Mouse (Mus musculus) retina, embryonic 14.5 days (tissue): ENCODE data around the gene Lzts2.
A peak's percentile ranks its signal among the peaks of the same experiment; 100 is the strongest.

Experiments
- DNase-seq: peaks from one replicate; pipeline ENCODE4 v3.0.0-alpha.2; 2015; ENCODE audit warnings: low spot score

Gene Lzts2

GRCm38 (mm10) chr19:45014335-45014971 lies at the start of gene Lzts2:
Gene Lzts2 (plus strand): TSS chr19:45014414.
- no peak for DNase-seq

GRCm38 (mm10) chr19:44965978-44966377 lies 48.2 kb upstream of the Lzts2 start:
- no peak for DNase-seq

- DNase-seq: no peak
Observed at GRCm38 (mm10) chr19:44968329-44968728, 45.9 kb upstream of the Lzts2 start.

GRCm38 (mm10) chr19:44976636-44977035 lies 37.6 kb upstream of the Lzts2 start:
- no peak for DNase-seq

- no peak for DNase-seq
Observed at GRCm38 (mm10) chr19:44977148-44977547, 37.1 kb upstream of the Lzts2 start.

GRCm38 (mm10) chr19:44980787-44981186 lies 33.4 kb upstream of the Lzts2 start:
- DNase-seq: no peak

GRCm38 (mm10) chr19:44982477-44983115 lies 31.6 kb upstream of the Lzts2 start:
- DNase-seq: no peak

GRCm38 (mm10) chr19:44983366-44983765 lies 30.8 kb upstream of the Lzts2 start:
- DNase-seq: no peak

- no peak for DNase-seq
Observed at GRCm38 (mm10) chr19:44984420-44984819, 29.8 kb upstream of the Lzts2 start.

GRCm38 (mm10) chr19:44985159-44985988 lies 28.8 kb upstream of the Lzts2 start:
- no peak for DNase-seq

GRCm38 (mm10) chr19:44987004-44987403 lies 27.2 kb upstream of the Lzts2 start:
- DNase-seq: no peak

- DNase-seq: no peak
Observed at GRCm38 (mm10) chr19:44987851-44988250, 26.4 kb upstream of the Lzts2 start.

GRCm38 (mm10) chr19:44988321-44988720 lies 25.9 kb upstream of the Lzts2 start:
- no peak for DNase-seq

GRCm38 (mm10) chr19:44988831-44989566 lies 25.2 kb upstream of the Lzts2 start, which contains the start of gene Sema4g:
Gene Sema4g (plus strand): TSS chr19:44989101.
- peak; percentile 75 for DNase-seq

- peak; percentile 6 for DNase-seq
Observed at GRCm38 (mm10) chr19:44989567-44990495, 24.4 kb upstream of the Lzts2 start.

GRCm38 (mm10) chr19:44991031-44991430 lies 23.2 kb upstream of the Lzts2 start:
- DNase-seq: no peak

GRCm38 (mm10) chr19:44992246-44992645 lies 22.0 kb upstream of the Lzts2 start:
- DNase-seq: no peak

GRCm38 (mm10) chr19:44992712-44993111 lies 21.5 kb upstream of the Lzts2 start:
- no peak for DNase-seq

GRCm38 (mm10) chr19:44997786-44998185 lies 16.4 kb upstream of the Lzts2 start:
- DNase-seq: no peak

GRCm38 (mm10) chr19:44999647-45000046 lies 14.6 kb upstream of the Lzts2 start:
- DNase-seq: no peak

- no peak for DNase-seq
Observed at GRCm38 (mm10) chr19:45002301-45002700, 11.9 kb upstream of the Lzts2 start.
